Mouse (Mus musculus): ENCODE results near the gene Kif3c. TPM values are rescaled to one million over a fixed set of nuclear protein-coding genes. Genes with fewer than 3 reads are reported as not detected.
"Not testable (repeated sequence)": the region's sequence is repeated elsewhere in the genome, so short reads cannot be mapped to it uniquely, and the experiment has no call there.

Gene Kif3c
- total RNA-seq, 2 experiments from 2014 or later, result 189 to 193 TPM

DNA sequence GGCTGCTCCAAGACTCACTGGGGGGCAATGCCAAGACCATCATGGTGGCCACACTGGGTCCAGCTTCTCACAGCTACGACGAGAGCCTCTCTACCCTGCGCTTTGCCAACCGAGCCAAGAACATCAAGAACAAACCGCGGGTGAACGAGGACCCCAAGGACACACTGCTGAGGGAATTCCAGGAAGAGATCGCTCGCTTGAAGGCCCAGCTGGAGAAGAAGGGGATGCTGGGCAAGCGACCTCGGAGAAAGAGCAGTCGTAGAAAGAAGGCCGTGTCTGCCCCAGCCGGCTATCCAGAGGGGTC, 2.0 kb downstream of the Kif3c start:
- DNase-seq (ENCODE audit: low spot score in 2 of 2), result no peak

DNA sequence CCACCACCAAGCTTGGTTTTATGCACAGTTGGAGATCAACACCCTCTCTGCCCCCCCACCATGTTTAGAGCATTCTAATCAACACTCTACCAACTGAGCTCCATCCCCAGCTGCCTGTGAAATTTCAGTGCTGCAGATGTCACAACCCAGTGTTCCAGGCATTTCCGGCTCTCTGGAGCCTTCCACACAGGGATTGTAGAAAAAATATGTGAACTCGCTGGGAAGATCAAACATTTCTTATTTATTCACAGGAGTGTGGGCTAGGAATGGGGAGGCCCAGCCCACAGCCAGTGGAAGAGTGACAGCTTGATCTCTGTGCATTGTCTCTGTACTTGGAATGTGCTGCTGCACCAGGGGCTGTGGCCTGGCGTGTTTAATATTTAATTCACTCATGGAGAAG, 3.8 kb downstream of the Kif3c start:
- DNase-seq (ENCODE audit: low spot score in 2 of 2), result peak in 1 of 2 experiments; percentile 55

DNA sequence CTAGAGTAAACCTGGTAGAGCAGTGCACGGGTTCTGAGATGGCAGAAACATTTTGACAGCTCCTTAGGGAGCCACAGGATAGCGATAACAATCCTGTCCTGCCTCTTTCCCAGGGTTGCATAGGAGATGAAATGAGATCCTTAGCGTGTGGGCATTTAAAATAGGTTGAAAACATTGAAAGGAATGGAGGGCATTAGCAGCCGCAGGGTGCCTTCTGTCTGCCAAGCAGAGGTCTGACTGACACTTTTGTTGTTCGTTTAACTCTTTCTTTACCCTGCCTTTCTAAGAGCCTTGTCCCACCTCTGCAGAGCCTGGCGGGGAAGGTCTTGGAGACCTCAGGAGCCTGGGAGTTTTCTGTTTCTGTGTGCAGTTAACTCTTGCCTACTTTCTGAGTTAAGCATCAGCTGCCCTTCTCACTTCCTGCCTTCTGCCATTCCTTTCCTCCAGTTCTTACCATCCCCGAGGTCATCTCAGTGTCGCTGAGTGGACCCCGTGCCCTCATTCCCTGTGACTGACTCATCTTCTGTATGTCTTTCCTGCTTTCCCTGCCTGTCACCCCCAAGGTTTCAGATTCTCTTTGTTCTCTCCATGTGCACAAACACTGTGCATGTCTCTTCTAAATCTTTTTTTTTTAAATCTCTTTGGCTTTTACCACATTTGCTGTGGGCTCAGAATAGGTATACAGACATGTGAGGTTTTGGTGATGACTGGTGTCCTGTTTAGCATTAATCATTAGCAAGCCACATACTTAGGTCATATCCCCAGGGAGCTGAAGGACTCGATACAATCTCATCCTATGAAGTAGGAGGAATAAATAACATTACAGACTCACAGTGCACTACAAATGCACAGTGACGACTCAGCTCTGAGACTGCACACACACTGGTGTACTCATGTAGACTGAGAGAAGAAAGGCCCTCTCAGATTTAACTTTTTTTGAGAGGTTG, 6.3 kb downstream of the Kif3c start:
- DNase-seq (ENCODE audit: low spot score in 2 of 2), result no peak

DNA sequence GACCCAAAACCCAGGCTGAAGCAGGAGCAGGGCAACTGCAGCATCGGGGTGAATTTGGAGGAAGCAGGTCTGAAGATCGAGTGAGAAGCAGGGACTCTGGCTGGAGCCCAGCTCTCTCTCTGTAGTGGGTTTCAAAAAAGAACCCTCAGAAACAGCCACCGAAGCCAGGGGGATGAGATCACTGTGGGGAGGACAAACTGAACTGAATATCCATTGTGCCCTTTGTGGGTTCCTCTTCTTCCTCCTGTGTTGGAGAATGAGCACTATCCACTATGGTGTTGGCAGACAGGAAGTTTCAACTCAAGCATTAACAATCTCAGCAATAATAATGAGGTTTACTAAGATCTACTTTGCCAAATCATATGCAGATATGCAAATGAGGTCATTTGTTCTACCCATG, 7.1 kb downstream of the Kif3c start:
- peak in 1 of 2 experiments; percentile 51 for DNase-seq (ENCODE audit: low spot score in 2 of 2)

DNA sequence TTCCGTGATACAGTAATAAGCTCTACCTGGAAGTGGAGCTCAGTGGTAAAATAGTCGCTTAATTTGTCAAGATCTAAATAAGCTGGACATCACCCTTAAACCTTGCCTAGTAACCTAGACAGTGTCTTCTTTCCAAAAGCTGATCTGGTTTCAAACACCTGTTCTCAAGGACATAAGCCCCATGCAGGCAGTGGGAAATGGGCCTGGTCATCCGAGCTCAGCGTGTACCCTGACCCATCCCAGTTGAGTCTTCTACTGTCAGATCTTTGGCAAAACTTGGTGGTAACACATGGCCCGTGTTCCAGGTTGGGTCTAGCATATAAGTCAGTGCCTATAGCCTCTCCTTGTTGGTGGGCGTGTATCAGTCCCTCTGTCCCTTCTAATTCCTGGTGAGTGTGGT, 8.6 kb downstream of the Kif3c start:
- DNase-seq (ENCODE audit: low spot score in 2 of 2), result no peak

DNA sequence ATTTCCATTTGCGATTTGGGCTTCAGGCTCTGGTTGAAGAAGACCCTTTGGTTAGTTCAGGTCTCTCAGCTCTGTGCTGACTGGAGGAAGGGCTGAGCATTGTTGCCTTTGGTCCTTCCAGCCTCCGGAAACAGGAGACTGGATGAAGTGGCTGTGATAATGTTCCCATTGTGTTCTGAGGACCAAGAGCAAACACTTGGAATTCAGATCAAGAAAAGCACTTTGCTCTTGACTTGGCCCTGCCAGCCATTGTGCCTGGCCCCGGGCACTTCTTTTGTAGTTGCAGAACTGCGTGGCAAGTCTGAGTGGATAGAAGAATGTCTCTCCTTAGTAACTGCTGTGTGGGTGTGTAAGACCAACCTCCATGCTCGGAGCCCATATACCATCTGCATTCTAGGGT, 9.6 kb downstream of the Kif3c start:
- no peak for DNase-seq (ENCODE audit: low spot score in 2 of 2)

DNA sequence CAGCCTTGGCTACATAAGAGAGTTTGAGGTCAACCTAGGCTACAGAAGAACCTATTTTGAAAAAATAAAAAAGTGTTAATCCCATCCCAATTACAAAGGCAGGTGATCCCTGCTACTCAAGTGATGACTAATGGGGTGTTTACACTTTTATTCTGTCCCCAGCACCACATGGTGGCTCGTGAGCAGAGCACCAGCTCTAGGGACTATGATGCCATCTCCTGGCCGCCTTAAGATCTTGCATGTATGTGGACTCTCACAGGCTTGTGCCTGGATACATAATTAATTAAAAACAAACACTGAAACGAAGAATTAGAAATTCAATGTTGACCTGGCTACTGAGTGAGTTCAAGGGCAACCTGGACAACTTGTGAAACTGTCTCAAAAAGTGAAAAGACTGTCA, 12.3 kb downstream of the Kif3c start:
- DNase-seq (ENCODE audit: low spot score in 2 of 2), result no peak

DNA sequence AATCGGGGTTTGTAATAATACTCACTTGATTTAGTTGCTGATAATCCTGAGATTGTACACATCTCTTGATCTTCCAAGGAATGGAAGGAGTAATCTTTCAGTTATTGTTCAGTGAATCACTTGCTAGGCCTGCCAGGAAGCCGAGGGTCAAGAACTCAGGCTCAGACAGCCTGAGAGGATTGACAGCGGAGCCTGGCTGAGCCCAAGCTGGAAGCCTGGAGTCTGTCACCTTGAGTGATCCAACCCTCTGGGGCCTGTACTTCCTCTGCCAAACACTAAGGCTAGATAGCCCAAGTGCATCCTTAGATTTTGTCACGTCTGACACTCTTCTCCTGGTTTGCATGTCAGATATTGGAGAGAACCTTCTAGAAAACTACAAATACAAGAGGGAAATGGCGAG, 12.8 kb downstream of the Kif3c start:
- no peak for DNase-seq (ENCODE audit: low spot score in 2 of 2)

DNA sequence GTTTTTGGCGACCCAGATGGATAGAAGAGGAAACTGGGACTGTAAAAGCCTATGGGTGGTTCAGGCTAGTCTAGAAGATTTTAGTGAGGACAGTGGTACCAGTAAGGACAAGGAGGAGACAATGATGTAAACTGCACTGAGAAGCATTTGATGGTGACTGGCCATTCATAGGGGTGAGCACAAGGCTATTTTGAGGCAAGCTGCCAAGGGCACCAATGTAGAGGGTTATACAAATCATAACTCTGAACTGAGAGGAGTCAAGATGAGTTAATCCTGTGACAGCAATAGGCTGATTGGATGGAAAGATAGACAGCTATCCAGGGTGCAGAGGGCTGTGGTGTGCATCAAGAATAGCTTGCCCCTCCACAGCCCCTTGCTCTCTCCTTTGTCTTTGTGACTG, 19.9 kb downstream of the Kif3c start:
- DNase-seq (ENCODE audit: low spot score in 2 of 2), result no peak

DNA sequence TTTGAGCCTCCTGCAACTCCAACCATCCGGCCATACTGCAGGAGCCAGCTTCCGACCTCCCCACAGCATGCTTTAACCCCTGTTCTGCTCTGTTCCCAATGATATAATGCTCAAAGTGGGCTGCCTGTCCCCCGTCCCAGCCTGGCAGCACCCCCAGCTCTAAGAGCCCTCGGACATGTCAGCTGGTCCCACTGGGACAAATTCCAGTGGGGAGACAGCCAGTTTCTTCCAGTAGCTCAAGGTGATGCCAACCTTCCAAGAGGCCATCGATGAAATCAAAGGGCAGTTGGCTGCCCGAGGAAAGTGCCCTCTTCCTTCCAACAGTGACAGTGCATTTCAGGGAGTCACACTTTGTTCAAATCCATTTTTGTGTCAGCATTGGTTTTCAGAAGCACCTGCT, 20.3 kb downstream of the Kif3c start:
- DNase-seq (ENCODE audit: low spot score in 2 of 2), result no peak

DNA sequence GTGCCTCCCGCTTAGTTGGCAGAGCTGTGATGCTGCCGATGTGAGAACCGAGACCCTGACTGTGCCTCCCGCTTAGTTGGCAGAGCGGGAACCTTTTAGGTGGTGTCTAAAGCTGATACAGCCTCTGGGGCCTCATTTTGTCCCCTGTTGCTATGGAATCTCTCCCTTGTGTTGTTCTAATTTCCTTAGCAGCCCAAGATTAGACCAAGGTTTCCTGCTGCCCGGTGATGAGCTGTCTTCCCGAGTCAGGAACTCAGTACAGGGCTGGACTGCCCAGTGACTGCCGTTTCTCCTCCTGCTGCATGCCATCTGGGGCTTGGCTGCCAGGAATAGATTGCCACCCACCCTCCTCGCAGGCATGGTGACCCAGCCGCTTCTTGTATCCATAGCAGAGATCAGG, 21.0 kb downstream of the Kif3c start:
- DNase-seq (ENCODE audit: low spot score in 2 of 2), result no peak

DNA sequence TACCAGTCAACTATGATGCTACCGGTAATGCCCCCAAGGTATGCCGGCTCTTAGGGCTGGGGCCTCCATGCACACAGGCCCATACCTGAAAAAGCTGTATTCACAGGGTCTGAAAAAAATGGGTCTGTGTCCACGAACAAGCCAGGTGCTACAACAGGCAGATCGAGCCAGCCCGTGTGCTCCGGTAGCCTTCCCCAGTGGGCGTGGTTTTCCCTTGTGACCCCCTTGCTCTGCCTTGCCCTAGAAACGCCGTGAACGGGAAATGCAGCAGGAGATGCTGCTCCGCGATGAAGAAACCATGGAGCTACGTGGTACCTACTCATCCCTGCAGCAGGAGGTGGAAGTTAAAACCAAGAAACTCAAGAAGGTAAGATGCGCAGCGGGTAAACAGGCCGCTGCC, 23.0 kb downstream of the Kif3c start:
- no peak for DNase-seq (ENCODE audit: low spot score in 2 of 2)

DNA sequence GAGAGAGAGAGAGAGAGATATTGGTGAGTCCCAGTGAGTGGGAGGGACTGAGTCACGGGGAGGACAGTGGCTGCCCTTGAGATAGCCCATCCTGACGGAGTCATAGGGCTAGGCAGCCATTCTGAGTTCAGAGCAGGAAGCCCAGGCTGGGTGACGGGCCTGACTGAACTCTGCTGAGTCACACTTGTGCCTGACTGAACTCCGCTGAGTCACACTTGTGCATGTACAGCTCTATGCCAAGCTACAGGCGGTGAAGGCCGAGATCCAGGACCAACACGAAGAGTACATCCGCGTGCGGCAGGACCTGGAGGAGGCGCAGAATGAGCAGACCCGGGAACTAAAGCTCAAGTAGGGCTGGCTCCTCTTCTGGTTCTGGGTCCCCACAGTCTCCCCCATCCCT, 24.5 kb downstream of the Kif3c start:
- no peak for DNase-seq (ENCODE audit: low spot score in 2 of 2)

DNA sequence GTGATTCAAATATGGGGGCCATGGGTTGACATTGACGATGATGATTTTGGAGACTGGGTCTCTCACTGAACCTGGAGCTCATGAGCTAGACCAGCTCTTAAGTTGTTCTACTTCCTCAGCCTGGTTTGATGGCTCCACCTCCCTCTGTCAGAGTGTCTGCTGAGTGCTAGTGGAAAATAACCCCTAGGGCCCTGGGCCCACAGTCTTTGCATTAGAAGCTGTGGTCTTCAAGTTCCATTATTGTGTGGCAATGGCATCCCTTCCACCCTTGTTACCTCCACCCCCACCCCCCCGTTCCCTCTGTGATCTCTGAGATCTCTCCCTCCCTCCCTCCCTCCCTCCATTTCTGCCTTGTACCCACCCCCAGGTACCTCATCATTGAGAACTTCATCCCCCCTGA, 25.1 kb downstream of the Kif3c start:
- no peak for DNase-seq (ENCODE audit: low spot score in 2 of 2)

DNA sequence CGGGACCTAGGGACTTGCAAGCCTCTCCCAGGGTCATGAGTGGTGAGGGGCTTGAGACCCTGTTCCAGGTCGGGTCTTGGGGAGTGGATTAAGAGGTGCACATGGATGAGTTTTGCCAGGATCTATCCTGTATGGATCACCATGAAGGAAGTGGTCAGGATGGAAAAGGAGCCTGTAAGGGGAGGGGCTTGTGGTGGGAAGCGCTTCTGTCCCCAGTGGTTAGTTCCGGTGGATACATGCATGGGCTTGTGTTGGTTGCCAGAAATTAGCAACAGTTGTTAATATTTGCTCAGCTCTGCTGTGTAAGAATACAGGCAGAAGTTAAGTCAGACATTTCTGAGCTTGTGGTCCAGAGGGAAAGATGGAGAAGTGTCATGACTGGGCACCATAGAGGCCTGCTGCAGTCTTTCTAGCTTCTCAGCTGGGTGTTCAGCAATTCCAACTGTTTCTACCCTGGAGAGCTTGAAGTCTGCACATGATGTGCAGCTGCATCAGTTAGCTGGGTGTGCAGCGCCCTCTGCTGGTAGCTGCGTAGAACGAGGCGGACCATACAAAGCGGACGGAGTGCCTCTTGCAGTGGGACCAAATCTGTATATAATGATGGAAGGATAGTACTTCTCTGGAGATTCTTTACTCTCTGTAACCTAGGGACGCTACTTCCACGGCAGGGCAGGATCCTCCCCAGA, 25.8 kb downstream of the Kif3c start:
- peak; percentile 81 to 86 for DNase-seq (ENCODE audit: low spot score in 2 of 2)

DNA sequence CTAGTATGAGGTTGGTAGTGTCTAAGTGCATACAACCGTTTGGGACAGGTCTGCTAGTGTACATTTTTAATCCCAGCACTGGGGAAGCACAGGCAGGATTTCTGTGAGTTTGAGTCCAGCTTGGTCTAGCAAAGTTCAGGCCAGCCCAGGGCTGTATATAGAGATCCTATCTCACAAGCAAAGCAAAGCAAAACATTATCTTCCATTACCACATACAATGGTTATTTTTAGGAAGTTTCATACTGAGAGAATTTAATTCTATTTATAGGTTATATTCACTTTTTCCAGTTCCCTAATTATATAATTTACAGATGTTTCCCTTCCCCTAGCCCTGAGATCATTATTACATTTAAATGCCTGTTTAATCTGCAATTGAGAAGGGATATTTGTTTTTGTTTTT, 26.3 kb downstream of the Kif3c start:
- DNase-seq (ENCODE audit: low spot score in 2 of 2), result no peak

DNA sequence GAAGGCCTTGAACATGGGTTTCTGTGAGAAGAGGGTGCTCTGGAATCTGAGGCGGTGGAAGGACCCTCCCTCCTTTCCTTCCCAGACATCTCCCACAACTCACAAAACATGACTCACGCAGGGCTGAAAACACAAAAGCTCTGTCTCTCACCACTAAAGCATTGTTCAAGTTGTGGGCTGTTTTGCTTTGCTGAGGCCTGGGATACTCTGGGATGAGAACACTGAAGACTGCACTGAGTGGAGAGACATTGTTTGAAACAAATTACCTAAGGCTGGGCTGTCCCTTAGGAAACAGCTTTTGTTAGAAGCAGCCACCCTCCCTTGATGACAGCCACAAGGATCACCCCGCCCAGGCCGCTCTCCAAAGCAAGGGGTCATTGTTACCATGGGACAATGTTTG, 28.2 kb downstream of the Kif3c start:
- DNase-seq (ENCODE audit: low spot score in 2 of 2), result no peak

DNA sequence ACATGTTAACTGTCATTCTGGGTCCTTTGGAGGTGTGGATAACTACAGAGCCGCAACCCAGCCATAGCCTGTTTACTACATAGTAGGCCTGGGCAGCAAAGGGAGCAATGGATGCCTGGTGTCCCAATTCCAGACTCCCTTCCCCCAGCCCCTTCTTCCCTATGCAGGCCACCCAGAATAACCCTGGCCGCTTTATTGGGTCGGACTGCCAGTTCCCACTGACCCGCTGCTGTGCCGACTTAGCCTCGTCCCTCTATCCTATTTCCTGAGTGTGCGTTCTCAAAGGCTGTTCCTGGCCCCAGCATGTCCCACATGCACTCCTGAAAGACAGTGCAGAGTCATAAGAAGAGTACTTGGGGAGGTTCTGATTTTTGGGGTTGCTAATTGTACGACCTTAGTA, 32.0 kb downstream of the Kif3c start:
- no peak for DNase-seq (ENCODE audit: low spot score in 2 of 2)

DNA sequence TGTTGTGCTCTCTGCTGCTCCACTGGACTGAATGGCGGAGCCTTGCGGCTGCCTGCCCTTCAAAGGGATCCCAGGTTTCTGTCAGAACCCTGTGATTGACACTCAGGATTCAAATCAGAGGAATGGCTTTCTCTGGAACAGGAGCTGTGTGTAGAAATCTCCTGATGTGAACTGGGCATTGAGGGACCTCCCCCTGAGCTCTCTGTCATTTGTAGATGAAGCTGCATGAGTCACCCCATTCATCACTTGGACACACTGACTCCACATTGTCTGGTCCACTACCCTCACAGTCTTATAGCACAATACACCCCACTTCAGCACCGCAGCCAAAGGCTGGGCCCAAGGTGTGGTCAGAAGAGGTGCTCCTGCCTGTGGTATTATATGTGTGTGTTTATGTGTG, 40.7 kb downstream of the Kif3c start:
- DNase-seq (ENCODE audit: low spot score in 2 of 2), result not testable (repeated sequence)

DNA sequence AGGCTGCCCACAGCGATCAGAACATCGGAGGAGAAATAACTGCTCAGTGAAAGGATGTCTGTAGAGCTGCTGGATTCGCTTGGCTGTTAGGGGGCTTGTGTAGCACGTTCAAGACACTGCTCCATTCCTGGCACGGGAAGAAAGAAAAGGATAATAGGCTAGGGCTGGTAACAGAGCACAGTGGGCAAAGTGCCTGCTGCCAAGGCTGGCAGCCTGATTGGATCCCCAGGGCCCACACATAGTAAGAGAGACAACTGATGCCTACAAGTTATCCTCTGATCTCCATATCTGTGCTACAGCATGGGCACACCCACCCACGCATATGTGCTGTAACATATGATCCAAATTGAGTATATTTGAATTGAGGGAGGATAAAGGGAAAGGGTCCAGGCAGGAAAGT, 41.7 kb downstream of the Kif3c start:
- peak; percentile 43 to 65 for DNase-seq (ENCODE audit: low spot score in 2 of 2)

DNA sequence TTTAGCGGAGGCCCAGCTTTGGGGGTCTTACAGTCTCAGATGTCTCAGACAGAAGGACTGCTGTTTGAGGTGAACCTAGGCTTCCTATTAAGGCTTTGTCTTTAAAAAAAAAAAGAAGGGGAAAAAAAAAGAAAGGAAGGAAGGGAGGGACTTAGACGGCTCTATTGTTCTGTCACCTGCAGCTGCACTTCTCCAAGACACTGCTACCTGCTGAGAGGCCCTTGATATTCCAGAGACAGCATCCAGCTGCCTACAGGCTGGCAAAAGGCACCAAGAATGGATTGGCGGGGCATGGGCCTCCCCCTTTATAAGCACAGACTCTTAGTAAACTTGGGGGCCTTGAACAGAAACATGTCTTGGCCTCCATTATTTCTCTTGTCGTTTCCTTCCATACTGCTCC, 50.0 kb downstream of the Kif3c start:
- DNase-seq (ENCODE audit: low spot score in 2 of 2), result no peak

DNA sequence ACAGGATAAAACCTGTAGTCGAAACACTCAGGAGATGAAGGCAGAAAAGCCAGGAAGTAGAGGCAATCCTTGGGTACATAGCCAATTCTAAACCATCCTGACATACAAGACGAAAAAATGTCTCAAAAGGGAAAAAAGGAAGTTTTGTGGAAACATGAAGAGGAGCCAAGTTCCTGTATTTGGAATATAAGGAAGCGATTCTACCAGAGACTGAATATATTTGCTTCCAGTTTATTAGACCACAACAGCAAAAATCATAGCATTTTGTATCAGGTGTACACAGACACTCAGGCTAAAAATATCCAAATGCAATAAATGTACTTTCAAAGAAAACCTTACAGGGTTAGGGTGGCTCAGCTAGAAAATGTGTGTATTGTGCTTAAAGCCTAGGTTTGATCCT, 53.8 kb downstream of the Kif3c start:
- DNase-seq (ENCODE audit: low spot score in 2 of 2), result no peak

DNA sequence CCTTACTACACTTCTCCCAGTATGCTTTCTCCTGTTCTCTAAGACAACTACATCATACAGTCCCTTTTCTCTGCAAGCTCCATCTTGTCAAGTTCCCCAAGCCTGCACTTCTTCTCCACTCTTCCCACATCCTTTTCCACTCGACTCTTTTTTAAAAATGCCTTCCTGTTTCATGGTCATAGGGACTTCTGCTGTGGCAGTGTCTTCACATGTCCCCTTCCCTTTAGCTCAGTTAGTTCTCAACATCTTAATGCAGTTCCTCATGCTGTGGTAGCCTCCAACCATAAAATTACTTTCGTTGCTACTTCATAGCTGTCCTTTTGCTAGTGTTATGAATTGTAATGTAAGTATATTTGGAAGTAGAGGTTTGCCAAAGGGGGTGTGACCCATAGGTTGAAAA, 55.6 kb downstream of the Kif3c start:
- DNase-seq (ENCODE audit: low spot score in 2 of 2), result no peak

All from layer of hippocampus, postnatal 14 days (tissue).